Mouse (Mus musculus) MEL (cell line): Measurements from ENCODE around the gene Gm3072.
"Not testable (repeated sequence)": the region's sequence is repeated elsewhere in the genome, so short reads cannot be mapped to it uniquely, and the experiment has no call there.

Source experiments
- CTCF ChIP-seq, 3 experiments: IDR thresholded peaks in 2 of 3; conservative IDR thresholded peaks in 1 of 3; 2 replicates each; pipeline ENCODE4 v1.5.1; 2011 to 2012; ENCODE audit warnings: low read length in 3 of 3, low read depth in 2 of 3, mild to moderate bottlenecking in 2 of 3, improper control_type of control experiment in 1 of 3, inconsistent platforms in 1 of 3, mixed read lengths in 1 of 3, moderate library complexity in 1 of 3; ENCODE audit not compliant: control insufficient read depth in 1 of 3, insufficient read depth in 1 of 3, poor library complexity in 1 of 3, severe bottlenecking in 1 of 3
- ELF1 ChIP-seq: IDR thresholded peaks from 2 replicates; pipeline ENCODE4 v1.6.1; 2014; ENCODE audit warnings: low read depth, mild to moderate bottlenecking, inconsistent platforms, low read length, improper control_type of control experiment, moderate library complexity
- MAFK ChIP-seq: IDR thresholded peaks from 2 replicates; pipeline ENCODE4 v1.6.1; 2011; ENCODE audit warnings: low read depth, mild to moderate bottlenecking, low read length, improper control_type of control experiment, borderline replicate concordance
- POLR2AphosphoS2 ChIP-seq: IDR thresholded peaks from 2 replicates; pipeline ENCODE4 v1.6.1; 2011; ENCODE audit warnings: low read length, improper control_type of control experiment
- RAD21 ChIP-seq: IDR thresholded peaks from 2 replicates; pipeline ENCODE4 v1.6.1; 2011; ENCODE audit warnings: mild to moderate bottlenecking, low read depth, low read length, improper control_type of control experiment
- SMC3 ChIP-seq: IDR thresholded peaks from 2 replicates; pipeline ENCODE4 v1.6.1; 2011; ENCODE audit warnings: low read depth, low read length, improper control_type of control experiment
- UBTF ChIP-seq: IDR thresholded peaks from 2 replicates; pipeline ENCODE4 v1.6.1; 2012; ENCODE audit warnings: low read depth, mild to moderate bottlenecking, inconsistent platforms, low read length, improper control_type of control experiment, moderate library complexity, borderline replicate concordance; ENCODE audit not compliant: insufficient read depth
- USF2 ChIP-seq, 2 experiments: IDR thresholded peaks; 2 replicates each; pipeline ENCODE4 v1.6.1; 2011 to 2012; ENCODE audit warnings: improper control_type of control experiment in 2 of 2, low read length in 2 of 2, borderline replicate concordance in 1 of 2, inconsistent platforms in 1 of 2, low read depth in 1 of 2, mild to moderate bottlenecking in 1 of 2; ENCODE audit not compliant: insufficient read depth in 1 of 2
- ZC3H11A ChIP-seq: IDR thresholded peaks from 2 replicates; pipeline ENCODE4 v1.6.1; 2012; ENCODE audit warnings: low read depth, mild to moderate bottlenecking, inconsistent platforms, low read length, improper control_type of control experiment
- ZMIZ1 ChIP-seq: IDR thresholded peaks from 2 replicates; pipeline ENCODE4 v1.6.1; 2012; ENCODE audit warnings: low read depth, mild to moderate bottlenecking, inconsistent platforms, low read length, improper control_type of control experiment, moderate library complexity
- ZNF384 ChIP-seq: IDR thresholded peaks from 2 replicates; pipeline ENCODE4 v1.6.1; 2012; ENCODE audit warnings: low read depth, mild to moderate bottlenecking, inconsistent platforms, low read length, improper control_type of control experiment

DNA sequence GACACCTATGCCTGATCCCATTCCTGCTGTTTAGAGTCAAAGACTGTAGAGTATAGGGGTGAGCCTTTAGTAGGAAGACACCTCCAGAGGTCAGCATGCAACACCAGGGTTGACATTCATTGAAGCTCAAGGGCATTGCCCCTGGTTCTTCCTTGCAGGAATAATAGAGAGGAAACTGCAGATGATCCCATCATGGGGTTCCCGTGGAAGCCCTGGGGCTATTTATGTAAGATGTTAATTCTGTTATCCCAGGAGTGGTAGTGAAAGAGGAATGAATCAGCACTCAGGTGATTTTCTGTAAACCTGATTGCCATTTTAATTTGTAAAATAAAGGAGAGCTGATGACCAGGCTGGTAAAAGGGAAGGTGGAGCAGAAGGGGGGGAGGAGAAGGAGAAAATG lies 38.1 kb downstream of the Gm3072 start:
- TF ChIP-seq ZNF384; MAFK; CTCF (IDR thresholded peaks at IDR 0.05 in 2 of 3, conservative IDR thresholded peaks at IDR 0.05 in 1 of 3; ENCODE audit: control insufficient read depth in 1 of 3, insufficient read depth in 1 of 3, low read depth in 2 of 3, low read length in 3 of 3, poor library complexity in 1 of 3, severe bottlenecking in 1 of 3); ZC3H11A; RAD21; ZMIZ1; POLR2AphosphoS2; ELF1; UBTF; SMC3; USF2 (IDR thresholded peaks at IDR 0.05; ENCODE audit: borderline replicate concordance in 1 of 2, insufficient read depth in 1 of 2, low read depth in 1 of 2, low read length in 2 of 2): not testable (repeated sequence)
